Mouse (Mus musculus): ENCODE data around the gene Prr12. TPM values are rescaled to one million over a fixed set of nuclear protein-coding genes. Genes with fewer than 3 reads are reported as not detected.

Gene Prr12
- total and polyA plus RNA-seq, 3 experiments = 7.1 to 23.0 (median 22.4) TPM

GRCm38 (mm10) chr7:45095367-45095766 is 42.7 kb upstream of the Prr12 start:
- no peaks in the 10 kb centered on the region for H3K79me2 ChIP-seq (replicated peaks; ENCODE audit: control insufficient read depth, insufficient read depth, low read length)
- H3K36me3 ChIP-seq (ENCODE audit: control insufficient read depth, insufficient read depth, low read length) = no peaks in the 10 kb centered on the region
- no peak overlapping the region for H3K4me3 ChIP-seq
- H3K27me3 ChIP-seq (ENCODE audit: control insufficient read depth, insufficient read depth, low read length) = no peaks in the 10 kb centered on the region
- H3K27ac ChIP-seq = no peak overlapping the region
- H3K4me1 ChIP-seq (ENCODE audit: control insufficient read depth, insufficient read depth, low read length) = 0 out of 2 replicates have a peak, but pooled peaks cover 1% of the 10 kb centered on the region
- intact Hi-C loops (cut with DNase I) = no loop called here
- whole genome bisulfite sequencing = 47% methylated on average over 6 of the region's 6 CpGs
- H3K9ac ChIP-seq (ENCODE audit: low read depth, low read length) = no peak overlapping the region
- peak in 1 of 2 experiments; percentile 52 for DNase-seq
- TF ChIP-seq POLR2A (IDR thresholded peaks at IDR 0.05; ENCODE audit: insufficient read depth, low read depth, low read length) = no peak
- 0 out of 2 replicates have a peak, but pooled peaks have one; percentile 29 for TF ChIP-seq EP300 (IDR thresholded peaks at IDR 0.05; ENCODE audit: insufficient read depth, low read depth, low read length)

GRCm38 (mm10) chr7:45094121-45094520 is 41.4 kb upstream of the Prr12 start:
- H3K4me3 ChIP-seq = no peak overlapping the region
- H3K27ac ChIP-seq = no peak overlapping the region
- DNase-seq = no peak
- TF ChIP-seq POLR2A (IDR thresholded peaks at IDR 0.05; ENCODE audit: insufficient read depth, low read depth, low read length) (no peak), EP300 (IDR thresholded peaks at IDR 0.05; ENCODE audit: insufficient read depth, low read depth, low read length) (no peak), CTCF (IDR thresholded peaks at IDR 0.05) (no peak)
- WGBS = 74% methylated on average over 7 of the region's 7 CpGs
- no peak overlapping the region for H3K9ac ChIP-seq (ENCODE audit: low read depth, low read length)
- intact Hi-C loops (cut with DNase I) = no loop called here
- no peaks in the 10 kb centered on the region for H3K27me3 ChIP-seq (ENCODE audit: control insufficient read depth, insufficient read depth, low read length)
- H3K79me2 ChIP-seq (replicated peaks; ENCODE audit: control insufficient read depth, insufficient read depth, low read length) = no peaks in the 10 kb centered on the region
- H3K36me3 ChIP-seq (ENCODE audit: control insufficient read depth, insufficient read depth, low read length) = no peaks in the 10 kb centered on the region
- H3K4me1 ChIP-seq (ENCODE audit: control insufficient read depth, insufficient read depth, low read length) = 0 out of 2 replicates have a peak, but pooled peaks cover 1% of the 10 kb centered on the region

GRCm38 (mm10) chr7:45093516-45093905 is 40.8 kb upstream of the Prr12 start:
- 0 out of 2 replicates have a peak, but pooled peaks cover 1% of the 10 kb centered on the region for H3K4me1 ChIP-seq (ENCODE audit: control insufficient read depth, insufficient read depth, low read length)
- no peaks in the 10 kb centered on the region for H3K79me2 ChIP-seq (replicated peaks; ENCODE audit: control insufficient read depth, insufficient read depth, low read length)
- no peaks in the 10 kb centered on the region for H3K36me3 ChIP-seq (ENCODE audit: control insufficient read depth, insufficient read depth, low read length)
- no peak overlapping the region for H3K9ac ChIP-seq (ENCODE audit: low read depth, low read length)
- WGBS = 52% methylated on average over 14 of the region's 18 CpGs
- H3K4me3 ChIP-seq = no peak overlapping the region
- H3K27ac ChIP-seq = no peak overlapping the region
- TF ChIP-seq CTCF (IDR thresholded peaks at IDR 0.05) (no peak), POLR2A (IDR thresholded peaks at IDR 0.05; ENCODE audit: insufficient read depth, low read depth, low read length) (no peak), EP300 (IDR thresholded peaks at IDR 0.05; ENCODE audit: insufficient read depth, low read depth, low read length) (no peak)
- DNase-seq = no peak
- no peaks in the 10 kb centered on the region for H3K27me3 ChIP-seq (ENCODE audit: control insufficient read depth, insufficient read depth, low read length)
- intact Hi-C loops (cut with DNase I) = no loop called here

GRCm38 (mm10) chr7:45092828-45093515 is 40.3 kb upstream of the Prr12 start:
- DNase-seq = no peak
- no peaks in the 10 kb centered on the region for H3K27me3 ChIP-seq (ENCODE audit: control insufficient read depth, insufficient read depth, low read length)
- H3K27ac ChIP-seq = no peak overlapping the region
- no peaks in the 10 kb centered on the region for H3K79me2 ChIP-seq (replicated peaks; ENCODE audit: control insufficient read depth, insufficient read depth, low read length)
- TF ChIP-seq CTCF (IDR thresholded peaks at IDR 0.05) = no peak
- no peak for TF ChIP-seq EP300 (IDR thresholded peaks at IDR 0.05; ENCODE audit: insufficient read depth, low read depth, low read length)
- TF ChIP-seq POLR2A (IDR thresholded peaks at IDR 0.05; ENCODE audit: insufficient read depth, low read depth, low read length) = no peak
- no peak overlapping the region for H3K4me3 ChIP-seq
- intact Hi-C loops (cut with DNase I) = no loop called here
- H3K9ac ChIP-seq (ENCODE audit: low read depth, low read length) = no peak overlapping the region
- 0 out of 2 replicates have a peak, but pooled peaks cover 1% of the 10 kb centered on the region for H3K4me1 ChIP-seq (ENCODE audit: control insufficient read depth, insufficient read depth, low read length)
- 62% methylated on average over 12 of the region's 12 CpGs for WGBS
- H3K36me3 ChIP-seq (ENCODE audit: control insufficient read depth, insufficient read depth, low read length) = no peaks in the 10 kb centered on the region

- Histone ChIP-seq H3K27me3 (ENCODE audit: control insufficient read depth, insufficient read depth, low read length) (no peaks in the 10 kb centered on the region), H3K27ac (peak within 1 kb of the TSS; percentile 55), H3K79me2 (replicated peaks; ENCODE audit: control insufficient read depth, insufficient read depth, low read length) (no peaks in the 10 kb centered on the region), H3K9ac (ENCODE audit: low read depth, low read length) (peak within 1 kb of the TSS; percentile 54), H3K4me1 (ENCODE audit: control insufficient read depth, insufficient read depth, low read length) (0 out of 2 replicates have a peak, but pooled peaks cover 1% of the 10 kb centered on the region), H3K4me3 (peak within 1 kb of the TSS; percentile 32), H3K36me3 (ENCODE audit: control insufficient read depth, insufficient read depth, low read length) (no peaks in the 10 kb centered on the region)
- peak; percentile 72; the same call in 1 of the 2 replicates for TF ChIP-seq POLR2A (IDR thresholded peaks at IDR 0.05; ENCODE audit: insufficient read depth, low read depth, low read length)
- no peak for TF ChIP-seq CTCF (IDR thresholded peaks at IDR 0.05)
- TF ChIP-seq EP300 (IDR thresholded peaks at IDR 0.05; ENCODE audit: insufficient read depth, low read depth, low read length) = 0 out of 2 replicates have a peak, but pooled peaks have one; percentile 17
- WGBS = under 1% methylated on average over 16 of the region's 16 CpGs
- peak; percentile 85 to 87 for DNase-seq
- intact Hi-C loops (cut with DNase I) = no loop called here
Measured at GRCm38 (mm10) chr7:45092048-45092447, 39.4 kb upstream of the Prr12 start, which contains the start of gene Rcn3. TSS of gene Rcn3 (minus strand) at chr7:45092221.

Measured in heart, adult 2 months (tissue).